Mouse (Mus musculus) fibroblast of lung, adult 2 months (primary cell): Measurements from ENCODE around the gene Ciart.
A peak's percentile ranks its signal among the peaks of the same experiment; 100 is the strongest.
"Not testable (repeated sequence)": the region's sequence is repeated elsewhere in the genome, so short reads cannot be mapped to it uniquely, and the experiment has no call there.

Source experiments
- DNase-seq: peaks from one replicate; pipeline ENCODE4 v3.0.0-alpha.2; 2011; ENCODE audit warnings: low read depth

Gene Ciart

DNA sequence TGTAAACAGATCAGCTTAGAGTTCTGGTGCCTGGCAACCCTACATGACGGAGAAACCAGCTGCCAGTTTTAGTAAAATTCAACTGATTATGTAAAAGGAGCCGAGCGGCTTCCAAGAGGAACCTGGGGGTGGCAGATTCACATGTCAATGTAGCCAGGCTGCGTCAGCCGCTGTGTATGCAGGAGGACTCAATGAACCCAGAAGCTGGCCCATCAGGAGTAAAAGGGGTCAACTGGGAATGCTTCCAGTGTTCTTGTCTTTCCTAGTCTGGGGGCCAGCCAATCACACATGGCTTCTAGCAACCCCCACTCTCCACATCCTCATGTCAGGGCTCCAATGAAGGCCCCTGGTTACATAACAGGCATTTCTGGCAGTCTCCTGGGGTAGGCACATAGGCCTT, 17.0 kb downstream of the Ciart start:
- DNase-seq, result no peak

GRCm38 (mm10) chr3:95863578-95863977, 18.5 kb downstream of the Ciart start:
- no peak for DNase-seq

DNA sequence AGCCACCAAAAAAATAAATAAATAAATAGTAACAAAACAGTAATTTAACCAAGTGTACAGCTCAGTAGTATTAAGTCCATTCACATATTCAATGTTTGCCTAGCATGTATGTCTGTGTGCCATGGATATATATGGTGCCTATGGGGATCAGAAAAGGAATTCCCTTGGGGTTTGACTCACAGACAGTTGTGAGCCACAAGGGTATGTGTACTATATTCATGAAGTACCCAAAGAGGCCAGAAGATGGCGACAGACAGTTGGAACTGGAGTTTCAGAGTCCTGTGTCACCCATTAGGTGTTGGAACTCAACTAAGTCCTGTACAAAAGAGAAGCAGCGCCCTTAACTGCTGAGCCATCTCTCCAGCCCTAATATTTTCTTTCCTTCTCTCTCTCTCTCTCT, 20.3 kb downstream of the Ciart start:
- DNase-seq, result peak; percentile 37

DNA sequence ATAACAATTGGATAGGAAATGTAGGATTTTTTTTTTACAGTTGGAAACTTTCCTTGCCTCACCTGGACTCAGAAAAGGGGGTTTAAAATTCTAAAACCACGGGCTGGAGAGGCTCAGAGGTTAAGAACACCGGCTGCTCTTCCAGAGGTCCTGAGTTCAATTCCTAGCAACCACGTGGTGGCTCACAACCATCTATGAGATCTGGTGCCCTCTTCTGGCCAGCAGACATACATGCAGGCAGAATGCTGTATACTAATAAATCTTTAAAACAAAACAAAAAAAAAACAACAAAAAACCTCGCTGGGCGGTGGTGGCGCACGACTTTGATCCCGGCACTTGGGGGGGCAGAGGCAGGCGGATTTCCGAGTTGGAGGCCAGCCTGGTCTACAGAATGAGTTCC, 20.8 kb downstream of the Ciart start:
- no peak for DNase-seq

DNA sequence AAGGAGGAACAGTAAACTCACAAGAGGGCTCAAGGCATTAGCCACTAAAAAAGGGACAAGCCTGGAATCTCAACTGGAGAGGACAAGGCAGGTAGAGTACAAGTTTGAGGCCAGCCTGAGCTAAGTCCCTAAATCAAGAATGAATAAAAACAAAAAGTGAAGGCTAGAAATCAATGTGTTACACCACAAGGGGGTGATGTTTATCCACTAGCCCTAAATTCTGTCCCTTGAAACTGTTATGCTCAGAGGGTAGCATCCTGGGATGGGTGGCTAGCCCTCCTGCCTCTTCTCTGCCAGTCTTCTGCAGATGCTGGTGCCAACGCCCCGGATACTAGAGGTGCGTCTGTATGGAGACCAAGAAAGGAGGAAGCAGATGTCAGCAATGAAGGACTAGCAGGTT, 21.7 kb downstream of the Ciart start:
- DNase-seq, result no peak

- DNase-seq, result not testable (repeated sequence)
These were observed 23.8 kb downstream of the Ciart start for GRCm38 (mm10) chr3:95858278-95858677.

- DNase-seq, result not testable (repeated sequence)
These were observed 25.0 kb downstream of the Ciart start for GRCm38 (mm10) chr3:95857050-95857449.

DNA sequence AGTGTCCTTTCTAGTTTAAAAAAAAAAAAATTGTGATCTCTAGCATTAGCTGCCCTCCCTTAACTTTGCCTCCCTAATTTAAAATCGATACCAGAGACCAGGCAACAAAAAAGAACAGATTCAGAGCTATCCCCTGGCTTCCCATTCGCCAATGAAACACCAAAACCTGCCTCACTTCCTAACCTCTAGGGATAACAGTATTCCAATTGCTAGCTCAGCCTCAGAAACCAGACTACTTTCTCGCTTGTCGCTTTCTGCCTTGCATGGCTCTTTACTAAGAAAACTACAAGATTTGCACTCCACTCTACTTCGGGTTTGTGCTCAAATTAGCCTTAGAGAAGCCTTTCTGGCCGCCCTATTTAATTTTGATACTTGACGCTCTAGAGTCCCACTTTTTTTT, 25.9 kb downstream of the Ciart start:
- DNase-seq, result peak; percentile 4

- DNase-seq, result peak; percentile 84
These were observed 26.5 kb downstream of the Ciart start, which contains the start of gene Prpf3 for GRCm38 (mm10) chr3:95855502-95856089. Gene Prpf3, minus strand, starts transcription at chr3:95855885.

- no peak for DNase-seq
These were observed 30.7 kb downstream of the Ciart start for GRCm38 (mm10) chr3:95851317-95851716.

GRCm38 (mm10) chr3:95850611-95851010, 31.4 kb downstream of the Ciart start:
- DNase-seq, result no peak

DNA sequence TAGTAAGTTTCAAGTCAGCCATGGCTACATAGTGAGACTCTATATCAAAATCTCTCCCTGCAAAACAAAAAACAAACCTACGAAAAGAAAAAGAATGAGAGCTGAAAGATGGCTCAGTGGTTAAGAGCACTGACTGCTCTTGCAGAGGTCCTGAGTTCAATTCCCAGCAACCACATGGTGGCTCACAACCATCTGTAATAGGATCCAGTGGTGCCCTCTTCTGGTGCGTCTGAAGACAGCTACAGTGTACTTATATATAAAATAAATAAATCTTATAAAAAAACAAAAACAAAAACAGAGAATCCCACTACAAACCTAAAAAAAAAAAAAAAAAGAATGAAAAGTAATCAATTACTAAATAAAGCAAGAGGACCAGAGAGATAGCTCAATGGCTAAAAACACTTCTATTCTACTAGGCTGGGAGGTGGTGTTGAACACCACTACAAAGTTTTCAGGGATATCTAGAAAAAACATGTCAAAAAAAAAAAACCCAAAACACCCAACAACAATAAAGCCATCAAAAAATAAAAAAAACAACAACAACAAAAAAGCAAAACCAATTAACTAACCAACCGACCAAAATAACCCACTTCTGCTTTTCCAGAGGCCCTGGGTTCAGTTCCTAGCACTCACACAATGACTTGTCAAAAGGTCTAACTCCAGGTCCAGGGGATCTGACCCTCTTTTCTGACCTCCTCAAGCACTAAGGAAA, 39.4 kb downstream of the Ciart start:
- DNase-seq, result no peak

- DNase-seq, result no peak
These were observed 42.8 kb downstream of the Ciart start for GRCm38 (mm10) chr3:95839250-95839649.

DNA sequence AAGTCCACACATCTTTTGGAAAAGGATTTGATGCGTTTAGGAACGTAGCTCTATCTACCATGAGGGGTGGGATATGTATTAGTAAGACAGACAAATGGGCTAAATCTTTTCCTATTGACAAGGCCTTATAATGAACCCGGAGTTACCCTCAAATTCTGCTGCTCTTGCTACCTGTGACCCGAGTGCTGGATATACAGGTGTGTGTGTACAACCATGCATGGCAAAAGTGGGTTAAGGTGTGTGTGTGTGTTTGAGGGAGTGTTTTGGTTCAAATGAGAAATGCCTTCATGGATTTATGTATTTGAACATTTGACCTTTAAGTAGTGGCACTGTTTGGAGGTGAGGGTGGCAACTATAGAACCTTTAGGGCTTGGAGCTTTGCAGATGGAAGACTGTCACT, 53.0 kb downstream of the Ciart start:
- DNase-seq, result no peak
